Mouse (Mus musculus) monocyte, adult 2 months (primary cell): ENCODE measurements at regions not wholly inside any gene's neighbourhood (a gene's known extent, or its start where the extent isn't known, plus 50 kb on each side); places are given as distances from the start of the nearest gene placed in this dataset.

Source experiments
- DNase-seq, 2 experiments: peaks; one replicate each; pipeline ENCODE4 v3.0.0; 2022; ENCODE audit warnings: low spot score in 2 of 2, low read depth in 1 of 2

DNA sequence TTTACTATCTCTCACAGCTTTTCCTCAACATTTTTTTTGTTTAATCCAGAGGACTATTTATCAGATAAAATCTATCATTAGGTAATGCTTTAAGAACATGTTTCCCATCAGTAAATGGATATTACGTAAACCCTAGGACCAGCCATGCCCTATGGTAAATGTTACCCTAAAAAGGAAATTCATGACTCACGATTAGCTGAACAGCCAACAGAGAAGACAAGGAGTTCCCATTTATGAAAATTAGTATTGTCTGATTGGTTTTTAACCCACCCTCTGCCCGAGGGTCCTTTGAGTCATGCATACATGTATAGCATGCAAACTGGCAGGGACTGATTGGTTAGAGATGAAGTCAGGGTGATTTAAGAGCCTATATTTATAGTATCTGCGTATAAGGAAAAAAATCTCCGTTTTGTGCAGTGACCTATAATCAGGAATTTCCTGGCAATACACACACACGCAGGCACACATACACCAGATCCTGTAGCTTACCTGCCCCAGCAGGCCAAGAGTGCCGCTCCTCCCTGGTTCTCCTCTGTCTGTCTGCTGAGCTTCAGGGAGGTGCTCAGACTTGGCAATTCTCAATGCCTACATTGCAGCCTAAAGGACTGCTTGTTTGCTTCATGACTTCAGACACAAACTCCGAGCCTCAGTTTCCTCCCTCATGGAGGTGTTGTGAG is 174.0 kb upstream of the Fggy start:
- no peak for DNase-seq

GRCm38 (mm10) chr4:95385552-95385951 is 171.8 kb upstream of the Fggy start:
- DNase-seq = no peak

GRCm38 (mm10) chr4:95386021-95386420 is 171.3 kb upstream of the Fggy start:
- DNase-seq = no peak

- DNase-seq = no peak
Observed at GRCm38 (mm10) chr4:95388556-95388955, 168.8 kb upstream of the Fggy start.

DNA sequence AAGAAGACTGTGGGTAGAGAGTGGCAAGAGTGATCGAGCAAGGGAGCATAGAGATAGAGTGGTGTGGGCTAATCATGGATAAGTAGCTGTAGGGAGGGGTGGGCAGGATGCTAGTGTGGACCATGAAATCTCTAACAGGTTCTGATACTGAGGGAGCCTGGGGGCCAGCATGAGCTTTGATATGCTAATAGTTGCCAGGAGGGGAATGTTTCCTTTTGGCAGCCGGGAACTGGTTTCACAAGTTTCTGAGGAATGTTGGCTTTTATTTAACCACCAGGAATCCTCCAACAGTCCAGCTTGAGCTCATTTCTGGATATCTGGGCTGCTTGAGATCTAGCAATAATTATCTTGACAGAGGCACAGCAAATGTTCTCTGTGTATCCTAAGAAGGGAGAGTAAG is 167.7 kb upstream of the Fggy start:
- DNase-seq = no peak

DNA sequence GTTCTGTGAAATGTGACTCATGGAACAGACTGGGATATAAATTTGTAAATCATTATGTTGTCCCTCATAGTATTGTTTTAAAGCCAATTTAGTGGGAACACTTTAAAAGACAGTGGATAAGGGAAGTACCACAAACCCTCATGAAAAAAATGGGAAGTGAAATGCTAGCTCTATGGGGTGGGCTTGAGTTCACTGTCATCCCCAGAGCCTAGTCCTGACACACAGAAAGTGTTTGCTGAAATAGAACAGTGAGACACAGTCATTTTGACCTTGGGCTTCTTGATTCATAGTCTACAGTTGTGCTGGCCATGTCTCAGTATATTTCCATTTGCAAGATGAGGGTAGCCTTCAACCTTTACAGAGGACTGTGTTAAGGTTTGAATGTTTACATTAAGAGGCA is 166.8 kb upstream of the Fggy start:
- no peak for DNase-seq

DNA sequence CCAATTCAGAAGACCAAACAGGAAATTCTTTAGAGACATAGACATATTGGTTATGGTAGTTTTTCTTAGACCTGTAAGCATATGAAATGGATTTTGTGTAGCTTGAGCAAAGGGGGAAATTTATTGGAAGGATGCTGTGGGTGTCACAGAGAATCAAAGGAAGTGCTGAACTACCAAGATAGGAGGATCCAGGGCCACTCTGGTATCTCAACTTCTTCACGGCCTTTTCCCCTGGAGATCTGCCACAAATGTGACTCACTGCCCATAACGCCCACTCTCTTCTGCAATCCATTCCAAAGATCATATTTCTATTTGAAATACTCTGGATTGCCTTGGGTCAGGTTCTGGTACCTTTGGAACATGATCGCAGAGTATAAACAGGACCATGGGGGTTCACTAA is 161.6 kb upstream of the Fggy start:
- no peak for DNase-seq

GRCm38 (mm10) chr4:95398301-95398700 is 159.0 kb upstream of the Fggy start:
- DNase-seq = no peak

- no peak for DNase-seq
Observed at GRCm38 (mm10) chr4:95402273-95402672, 155.0 kb upstream of the Fggy start.

- DNase-seq = no peak
Observed at GRCm38 (mm10) chr4:95417075-95417474, 140.2 kb upstream of the Fggy start.

- DNase-seq = no peak
Observed at GRCm38 (mm10) chr4:95426563-95426962, 130.7 kb upstream of the Fggy start.

DNA sequence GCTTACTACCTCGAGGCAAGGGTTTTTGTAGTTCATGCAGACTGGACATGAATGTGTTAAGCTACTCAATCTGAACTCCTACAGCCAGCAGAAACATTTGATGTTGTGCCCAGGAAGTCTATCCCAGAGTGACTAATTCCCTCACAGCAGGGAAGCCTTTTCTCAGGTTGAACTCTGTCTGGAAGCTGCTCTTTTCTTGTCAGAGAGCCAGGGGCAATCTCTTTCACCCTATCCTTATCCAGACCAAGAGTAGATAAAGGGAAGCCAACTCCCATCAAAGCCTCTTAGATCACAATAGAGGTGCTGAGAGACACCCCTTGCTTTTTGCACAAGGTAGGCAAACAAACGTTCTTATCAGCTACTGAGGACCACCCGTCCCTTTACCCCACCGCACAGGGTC is 122.8 kb upstream of the Fggy start:
- no peak for DNase-seq

- DNase-seq = no peak
Observed at GRCm38 (mm10) chr4:95435080-95435479, 122.2 kb upstream of the Fggy start.

DNA sequence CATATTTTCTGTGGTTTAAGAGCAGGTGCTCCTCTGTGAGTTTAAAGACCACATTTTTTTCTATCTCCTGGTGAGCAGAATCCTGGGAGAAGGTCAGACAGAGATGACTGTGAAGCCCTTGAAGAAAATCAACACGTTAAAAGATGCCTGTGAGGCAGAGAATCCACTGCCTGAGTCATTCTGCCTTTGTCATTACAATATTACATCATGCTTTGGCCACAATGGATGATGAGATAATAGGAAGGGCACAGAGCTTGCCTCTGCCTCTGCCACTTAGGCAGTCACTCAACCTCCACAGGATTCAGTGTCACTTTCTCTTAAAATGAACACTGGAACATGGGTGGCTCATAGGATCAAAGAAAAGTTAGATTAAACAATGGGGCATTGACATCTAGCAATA is 117.5 kb upstream of the Fggy start:
- no peak for DNase-seq

- DNase-seq = no peak
Observed at GRCm38 (mm10) chr4:95443854-95444811, 113.2 kb upstream of the Fggy start.

DNA sequence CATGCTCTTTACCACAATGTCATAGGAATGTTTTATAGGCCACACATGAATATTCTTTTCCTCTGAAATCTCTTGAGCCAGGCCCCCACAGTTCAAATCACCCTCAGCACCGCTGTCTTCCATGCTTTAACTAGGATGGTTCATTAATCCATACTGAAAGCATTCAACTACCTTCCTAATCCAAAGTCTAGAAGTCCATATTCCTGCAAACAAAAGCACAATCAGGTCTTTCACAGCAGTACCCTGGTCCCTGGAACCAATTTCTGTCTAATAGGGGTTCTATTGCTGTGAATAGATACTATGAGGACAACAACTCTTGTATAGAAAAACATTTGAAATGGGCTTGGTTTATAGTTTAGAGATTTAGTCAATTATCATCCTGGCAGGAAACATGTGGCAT is 107.0 kb upstream of the Fggy start:
- no peak for DNase-seq

GRCm38 (mm10) chr4:95451831-95452230 is 105.5 kb upstream of the Fggy start:
- DNase-seq = no peak

DNA sequence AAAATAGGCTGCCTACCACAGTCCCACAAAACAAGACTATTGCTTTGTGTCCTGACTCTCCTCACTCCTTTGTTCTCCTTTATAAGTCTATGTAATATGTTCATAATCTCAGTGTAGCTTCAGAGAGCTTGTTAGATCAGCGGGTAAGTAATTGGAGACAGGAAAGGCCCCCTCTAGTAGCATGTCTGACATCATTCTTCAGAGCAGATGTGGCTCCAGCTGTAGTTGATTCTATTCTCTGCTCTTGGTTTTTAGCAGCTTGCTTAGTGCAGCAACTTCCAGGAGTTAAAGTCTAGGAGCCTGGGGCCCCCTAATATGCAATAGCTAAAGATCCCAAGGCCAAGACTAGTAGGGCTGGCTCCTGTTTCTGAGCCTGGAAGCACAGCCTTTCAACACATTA is 101.0 kb upstream of the Fggy start:
- DNase-seq = no peak

- DNase-seq = no peak
Observed at GRCm38 (mm10) chr4:95456943-95457342, 100.4 kb upstream of the Fggy start.

DNA sequence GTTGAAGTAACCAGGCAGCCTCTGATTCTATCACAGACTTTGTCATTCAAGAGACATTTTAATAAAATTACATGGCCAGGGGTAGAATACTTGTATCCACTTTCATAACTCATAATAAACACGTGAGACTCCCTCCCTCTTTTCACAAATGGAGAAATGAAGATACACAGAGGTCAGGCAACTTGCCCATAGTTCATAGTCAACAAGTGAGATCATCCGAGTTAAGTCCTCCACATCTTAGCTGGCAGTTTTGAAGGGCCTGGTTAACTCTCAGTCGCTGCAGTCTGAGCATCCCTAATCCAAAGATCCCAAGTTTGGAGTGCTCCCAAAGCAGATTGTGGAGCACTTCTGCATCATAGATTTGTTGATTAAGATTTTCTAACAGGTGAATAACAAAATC is 94.8 kb upstream of the Fggy start:
- no peak for DNase-seq

DNA sequence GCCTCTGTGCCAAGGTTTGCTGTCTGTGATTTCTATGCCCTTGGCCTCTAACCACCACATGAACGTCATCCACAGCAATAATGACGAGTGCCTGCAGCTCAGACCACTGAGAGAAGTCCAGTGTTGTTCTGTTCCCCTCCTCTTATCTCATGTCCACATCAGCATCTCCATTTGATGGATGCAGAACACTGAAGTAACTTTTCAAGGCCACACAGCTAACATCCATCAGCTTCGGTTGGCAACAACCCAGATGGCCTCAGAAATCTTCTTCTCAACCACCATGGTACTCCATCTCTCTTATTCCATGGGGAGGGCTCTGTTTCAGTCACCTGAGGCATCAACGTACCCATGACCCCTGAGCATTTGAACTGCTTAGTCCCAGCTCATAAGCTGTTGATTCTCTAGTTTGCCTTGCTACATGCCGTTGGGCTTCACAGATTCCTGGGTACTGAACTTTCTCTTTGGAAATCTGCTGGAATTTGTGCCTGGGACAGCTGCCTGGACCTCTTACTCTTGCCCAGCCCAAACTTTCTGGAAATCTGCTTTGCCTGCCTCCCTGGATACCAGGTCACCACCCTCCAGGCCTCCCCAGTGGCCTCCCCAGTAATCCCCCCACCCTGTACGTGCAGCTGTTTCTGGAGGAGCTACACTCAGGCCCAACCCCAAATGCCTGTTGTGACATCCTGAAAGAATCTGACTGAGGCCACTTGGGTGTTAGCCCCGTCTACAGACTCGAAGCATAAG is 94.1 kb upstream of the Fggy start:
- DNase-seq = no peak

GRCm38 (mm10) chr4:95466647-95467046 is 90.7 kb upstream of the Fggy start:
- no peak for DNase-seq
